Comparison of ENCODE assay signal across 11 mouse cellular contexts in the genomic region with DNA sequence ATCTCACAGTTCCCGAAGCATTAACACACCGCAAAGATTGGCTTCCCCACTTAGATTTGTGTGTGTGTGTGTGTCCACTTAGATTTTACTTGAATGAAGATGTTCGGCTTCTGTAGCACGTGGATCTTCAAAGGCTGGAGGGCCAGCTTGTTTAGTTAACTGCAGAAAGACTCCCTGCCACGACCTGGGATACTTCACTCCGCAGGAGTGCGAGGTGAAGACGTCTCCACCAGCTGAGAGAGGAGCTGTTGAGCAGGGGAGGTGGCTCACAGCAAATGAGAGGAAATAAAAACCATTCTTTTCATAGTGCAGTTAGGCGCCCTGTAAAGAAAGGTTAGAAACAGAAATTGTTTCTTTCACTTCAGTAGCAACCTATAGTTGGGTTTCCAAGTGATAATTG.
A peak's percentile ranks its signal among the peaks of the same experiment; 100 is the strongest.
DNase-seq lines count a peak whose midpoint lies in the region; ATAC-seq and TF ChIP-seq lines count a peak whose summit lies in the region.
"Had no signal": no experiment of that assay in that cellular context is flagged by ENCODE, and none has a peak within 500 bp of the region (broad histone marks: within the 10 kb centered on the region; RNA-seq: fewer than 3 reads in every experiment).

No protein-coding gene starts in this region.

- intact Hi-C loops in left cerebral cortex, postnatal 14 days (cut with DNase I) = no loop called here

- no peak overlapping the region for H3K4me3 ChIP-seq in kidney, embryonic 14.5 days (ENCODE audit: low read length)
- no peak overlapping the region for H3K4me3 ChIP-seq in midbrain, embryonic 15.5 days
- H3K4me3 ChIP-seq in midbrain, postnatal 0 days (ENCODE audit: low read depth, low read length) = no peak overlapping the region

- TF ChIP-seq CTCF in midbrain, postnatal 0 days (IDR thresholded peaks at IDR 0.05) = no peak

- H3K4me2 ChIP-seq in kidney, embryonic 14.5 days (replicated peaks; ENCODE audit: low read depth, low read length) = peak overlapping the region; percentile 24; the same call in 1 of the 2 replicates
- peak overlapping the region; percentile 4; the same call in 1 of the 2 replicates for H3K4me2 ChIP-seq in midbrain, embryonic 15.5 days
- no peak overlapping the region for H3K4me2 ChIP-seq in midbrain, postnatal 0 days (ENCODE audit: low read depth, low read length, poor library complexity, severe bottlenecking)

- ATAC-seq in kidney, embryonic 14.5 days (ENCODE audit: low FRiP score, low TSS enrichment) = no peak
- ATAC-seq in midbrain, embryonic 15.5 days (replicated peaks) = no peak
- no peak for ATAC-seq in midbrain, postnatal 0 days (ENCODE audit: low FRiP score)

- H3K36me3 ChIP-seq in kidney, embryonic 14.5 days (ENCODE audit: control insufficient read depth, insufficient read depth, low read length) = no peaks in the 10 kb centered on the region
- no peaks in the 10 kb centered on the region for H3K36me3 ChIP-seq in midbrain, embryonic 15.5 days (replicated peaks)
- no peaks in the 10 kb centered on the region for H3K36me3 ChIP-seq in midbrain, postnatal 0 days (ENCODE audit: insufficient read depth, low read length)

- no peak overlapping the region for H3K9ac ChIP-seq in kidney, embryonic 14.5 days (ENCODE audit: low read depth, low read length)
- H3K9ac ChIP-seq in midbrain, embryonic 15.5 days = no peak overlapping the region
- H3K9ac ChIP-seq in midbrain, postnatal 0 days (replicated peaks; ENCODE audit: low read length, poor library complexity, severe bottlenecking) = no peak overlapping the region

- no peaks in the 10 kb centered on the region for H3K27me3 ChIP-seq in kidney, embryonic 14.5 days (ENCODE audit: control insufficient read depth, insufficient read depth, low read length)
- H3K27me3 ChIP-seq in midbrain, embryonic 15.5 days (replicated peaks) = no peaks in the 10 kb centered on the region
- H3K27me3 ChIP-seq in midbrain, postnatal 0 days (ENCODE audit: insufficient read depth, low read length) = no peaks in the 10 kb centered on the region

- 12% methylated on average over 9 of the region's 9 CpGs for WGBS in kidney, embryonic 14.5 days
- 16% methylated on average over 9 of the region's 9 CpGs for WGBS in midbrain, embryonic 15.5 days
- WGBS in midbrain, postnatal 0 days = 17% methylated on average over 9 of the region's 9 CpGs

- no peaks in the 10 kb centered on the region for H3K9me3 ChIP-seq in kidney, embryonic 14.5 days (ENCODE audit: control insufficient read depth, low read length)
- no peaks in the 10 kb centered on the region for H3K9me3 ChIP-seq in midbrain, embryonic 15.5 days
- no peaks in the 10 kb centered on the region for H3K9me3 ChIP-seq in midbrain, postnatal 0 days (ENCODE audit: low read length)

- DNase-seq in embryo, embryonic 10 days (ENCODE audit: low spot score) = peak; percentile 20
- no peak for DNase-seq in embryo, embryonic 9.5 days (ENCODE audit: extremely low spot score)
- no peak for DNase-seq in kidney, adult 8-10 months
- DNase-seq in midbrain, postnatal 0 days (ENCODE audit: low spot score) = no peak
- no peak for DNase-seq in left cerebral cortex, postnatal 14 days (ENCODE audit: low spot score in 2 of 2)
- no peak for DNase-seq in frontal cortex, postnatal 25 days (ENCODE audit: low spot score in 2 of 2)
- DNase-seq: gastrocnemius, postnatal 25 days; spleen, adult 18-20 months; thymus, adult 2 months had no signal

- H3K27ac ChIP-seq in kidney, embryonic 14.5 days (ENCODE audit: low read depth, low read length) = peak overlapping the region; percentile 42; the same call in 1 of the 2 replicates
- peak overlapping the region; percentile 45; the same call in 1 of the 2 replicates for H3K27ac ChIP-seq in midbrain, embryonic 15.5 days
- no peak overlapping the region for H3K27ac ChIP-seq in midbrain, postnatal 0 days (ENCODE audit: low read depth, low read length)

- peaks cover 13% of the 10 kb centered on the region for H3K4me1 ChIP-seq in kidney, embryonic 14.5 days (ENCODE audit: control insufficient read depth, insufficient read depth, low read length)
- 0 out of 2 replicates have a peak, but pooled peaks cover 9% of the 10 kb centered on the region for H3K4me1 ChIP-seq in midbrain, embryonic 15.5 days
- no peaks in the 10 kb centered on the region for H3K4me1 ChIP-seq in midbrain, postnatal 0 days (ENCODE audit: insufficient read depth, low read length)
